Mouse (Mus musculus) embryonic facial prominence, embryonic 13.5 days (tissue): ENCODE measurements around the gene Tcf25. TPM values are rescaled to one million over a fixed set of nuclear protein-coding genes. Genes with fewer than 3 reads are reported as not detected.
"Not testable (repeated sequence)": the region's sequence is repeated elsewhere in the genome, so short reads cannot be mapped to it uniquely, and the experiment has no call there.

Experiments used
- ATAC-seq: fragments of 200-750 bp; cut with Nextera tagmentation; 2 replicates; pipeline ENCODE4 v1.8.0; 2017; ENCODE audit warnings: low read depth; ENCODE audit not compliant: insufficient number of reproducible peaks, insufficient read depth, low FRiP score, low TSS enrichment
- H3K27ac ChIP-seq: fragments of 300-500 bp; sonication (generic); 2 replicates; pipeline ENCODE4 v1.5.1; 2015; ENCODE audit warnings: moderate library complexity, mild to moderate bottlenecking, inconsistent platforms
- H3K27me3 ChIP-seq: fragments of 300-500 bp; sonication (generic); 2 replicates; pipeline ENCODE4 v1.6.1; 2015; ENCODE audit warnings: mild to moderate bottlenecking, inconsistent platforms
- H3K36me3 ChIP-seq: fragments of 300-500 bp; sonication (generic); 2 replicates; pipeline ENCODE4 v1.6.1; 2015; ENCODE audit warnings: mild to moderate bottlenecking, inconsistent platforms
- H3K4me1 ChIP-seq: fragments of 300-500 bp; sonication (generic); 2 replicates; pipeline ENCODE4 v1.6.1; 2015; ENCODE audit warnings: inconsistent platforms
- H3K4me2 ChIP-seq: fragments of 300-500 bp; sonication (generic); 2 replicates; pipeline ENCODE4 v1.6.1; 2015; ENCODE audit warnings: moderate library complexity, mild to moderate bottlenecking, inconsistent platforms
- H3K4me3 ChIP-seq: fragments of 300-500 bp; sonication (generic); 2 replicates; pipeline ENCODE4 v1.5.1; 2015; ENCODE audit warnings: mild to moderate bottlenecking, inconsistent platforms
- H3K9ac ChIP-seq: fragments of 300-500 bp; sonication (generic); 2 replicates; pipeline ENCODE4 v1.6.1; 2015; ENCODE audit warnings: mild to moderate bottlenecking, inconsistent platforms
- H3K9me3 ChIP-seq: fragments of 300-500 bp; sonication (generic); 2 replicates; pipeline ENCODE4 v1.6.1; 2016; ENCODE audit warnings: inconsistent platforms
- WGBS: fragments of 180-500 bp; shearing (Covaris S2); methylation state at CpG from one replicate; pipeline ENCODE4 v1.1.7; 2015; ENCODE audit warnings: mixed read lengths; 5-methylcytosine and 5-hydroxymethylcytosine counted together
- polyA plus RNA-seq: library from polyadenylated mRNA; unstranded; fragments of >200 nt; fragmentation: Nextera tagmentation; extraction: Ambion mirVana; gene quantifications from 2 replicates; pipeline ENCODE4 v1.2.1, GENCODE M21; 2015

Gene Tcf25
- polyA plus RNA-seq, 1 experiment from 2014 or later, result 162 TPM

DNA sequence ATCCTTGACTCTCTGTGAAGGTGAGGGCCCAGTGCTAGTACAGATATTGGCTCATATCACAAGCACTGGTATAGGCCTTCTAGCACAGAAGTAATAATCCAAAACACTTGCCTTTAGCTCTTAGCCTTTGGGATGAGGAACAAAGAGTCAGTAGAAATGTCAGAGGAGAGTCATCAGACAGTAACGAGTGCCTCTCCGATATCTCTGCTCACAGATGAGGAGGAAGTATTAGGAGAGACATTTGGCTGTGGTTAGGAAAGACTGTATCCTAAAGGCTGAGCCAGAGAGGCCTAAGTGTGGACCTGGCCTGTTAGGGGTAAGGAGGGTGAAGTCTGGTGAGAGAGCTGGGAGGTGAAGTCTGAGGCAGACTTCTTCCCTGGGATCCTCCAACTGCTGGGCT is 68.2 kb downstream of the Tcf25 start:
- WGBS, result 92% methylated on average over 2 of the region's 2 CpGs
- no peak for ATAC-seq
- H3K9me3 ChIP-seq, result no peaks in the 10 kb centered on the region
- no peak overlapping the region for H3K4me2 ChIP-seq
- no peak overlapping the region for H3K4me3 ChIP-seq
- peaks cover 4% of the 10 kb centered on the region; the same call in 1 of the 2 replicates for H3K36me3 ChIP-seq
- H3K27ac ChIP-seq, result no peak overlapping the region
- H3K9ac ChIP-seq, result no peak overlapping the region
- H3K4me1 ChIP-seq, result peaks cover 9% of the 10 kb centered on the region
- no peaks in the 10 kb centered on the region for H3K27me3 ChIP-seq

DNA sequence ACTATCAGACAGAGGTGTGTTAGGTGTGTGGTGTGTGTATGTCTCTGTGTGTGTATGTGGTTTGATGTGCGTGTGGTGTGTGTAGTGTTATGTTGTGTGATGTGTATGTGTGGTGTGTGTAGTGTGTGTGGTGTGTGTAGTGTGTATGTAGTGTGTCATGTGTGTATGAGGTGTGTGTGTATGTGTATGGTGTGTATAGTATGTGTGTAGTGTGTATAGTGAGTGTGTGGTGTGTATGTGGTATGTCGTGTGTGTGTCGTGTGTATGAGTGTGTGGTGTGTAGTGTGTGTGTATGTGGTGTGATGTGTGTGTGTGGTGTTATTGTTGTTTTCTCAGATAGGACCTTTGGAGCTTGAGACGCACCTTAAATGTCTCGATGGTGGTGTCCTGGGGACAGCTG is 68.8 kb downstream of the Tcf25 start:
- Histone ChIP-seq H3K27me3 (no peaks in the 10 kb centered on the region), H3K36me3 (peaks cover 4% of the 10 kb centered on the region; the same call in 1 of the 2 replicates), H3K27ac (no peak overlapping the region), H3K4me1 (peaks cover 9% of the 10 kb centered on the region), H3K4me2 (peak overlapping the region; percentile 76), H3K9ac (no peak overlapping the region), H3K9me3 (no peaks in the 10 kb centered on the region), H3K4me3 (peak overlapping the region; percentile 70)
- no peak for ATAC-seq
- 80% methylated on average over 5 of the region's 5 CpGs for WGBS

DNA sequence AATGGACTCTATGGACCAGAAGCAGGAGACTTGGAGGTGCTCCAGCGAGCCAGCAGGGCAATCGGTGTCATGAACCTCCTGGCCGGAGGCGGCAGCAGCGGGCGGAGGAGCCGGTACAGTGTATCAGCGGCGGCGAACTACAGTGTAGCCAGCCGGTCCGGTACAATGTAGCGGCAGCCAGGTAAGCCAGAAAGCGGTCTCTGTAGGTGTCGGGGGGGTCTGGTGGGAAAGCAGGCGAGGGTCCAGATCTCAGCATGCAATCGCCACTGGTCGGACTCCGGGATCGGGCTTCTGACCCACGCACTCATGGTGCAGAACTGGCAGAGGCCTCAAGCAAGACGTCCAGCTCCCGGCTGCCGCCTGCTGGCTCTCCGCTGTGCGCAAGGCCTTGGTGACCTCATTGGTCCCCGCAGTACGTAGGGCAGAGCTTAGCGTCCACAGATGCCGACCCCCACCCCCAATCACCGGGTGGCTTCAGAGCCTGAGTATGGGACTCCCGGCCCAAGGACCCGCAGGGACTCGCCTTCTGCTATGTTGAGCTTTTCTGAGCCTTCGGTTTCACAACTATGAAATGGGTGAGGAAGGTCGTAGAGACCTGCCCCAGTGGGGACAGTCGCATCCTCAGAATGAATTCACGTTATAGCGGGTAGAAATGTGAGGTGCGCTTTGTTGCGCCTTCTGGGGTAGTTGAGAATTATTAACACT is 69.5 kb downstream of the Tcf25 start:
- H3K9me3 ChIP-seq, result no peaks in the 10 kb centered on the region
- peak overlapping the region; percentile 76 for H3K4me2 ChIP-seq
- ATAC-seq, result peak; percentile 89
- H3K27ac ChIP-seq, result peak overlapping the region; percentile 72
- H3K4me1 ChIP-seq, result peaks cover 9% of the 10 kb centered on the region
- peak overlapping the region; percentile 87 for H3K9ac ChIP-seq
- peak overlapping the region; percentile 70 for H3K4me3 ChIP-seq
- H3K27me3 ChIP-seq, result no peaks in the 10 kb centered on the region
- peaks cover 11% of the 10 kb centered on the region; the same call in 1 of the 2 replicates for H3K36me3 ChIP-seq
- 1% methylated on average over 41 of the region's 41 CpGs for WGBS

DNA sequence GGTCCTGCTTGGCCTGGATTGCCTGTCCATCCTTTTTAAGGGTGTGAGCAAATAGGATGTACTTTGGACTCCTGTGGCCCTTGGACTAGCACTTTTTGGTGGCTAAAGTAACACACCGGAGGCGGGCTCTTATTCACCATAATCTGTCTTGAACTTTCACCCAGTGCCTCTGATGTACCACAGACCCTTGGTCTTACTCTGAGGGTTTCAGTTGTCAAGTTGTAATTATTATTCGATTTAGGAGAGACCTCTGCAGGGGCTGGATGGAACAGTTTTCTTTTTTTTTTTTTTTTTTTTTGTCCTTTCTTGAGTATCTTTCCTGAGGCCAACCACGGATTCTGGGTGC is 70.0 kb downstream of the Tcf25 start:
- Histone ChIP-seq H3K9ac (peak overlapping the region; percentile 87), H3K36me3 (peaks cover 14% of the 10 kb centered on the region; the same call in 1 of the 2 replicates), H3K4me3 (peak overlapping the region; percentile 70), H3K9me3 (no peaks in the 10 kb centered on the region), H3K27ac (peak overlapping the region; percentile 72), H3K4me2 (peak overlapping the region; percentile 76), H3K27me3 (no peaks in the 10 kb centered on the region), H3K4me1 (peaks cover 9% of the 10 kb centered on the region)
- no peak for ATAC-seq
- 14% methylated on average over 4 of the region's 4 CpGs for WGBS

- H3K4me2 ChIP-seq, result peak overlapping the region; percentile 76
Observed at GRCm38 (mm10) chr8:123444131-123444530, 70.6 kb downstream of the Tcf25 start.

DNA sequence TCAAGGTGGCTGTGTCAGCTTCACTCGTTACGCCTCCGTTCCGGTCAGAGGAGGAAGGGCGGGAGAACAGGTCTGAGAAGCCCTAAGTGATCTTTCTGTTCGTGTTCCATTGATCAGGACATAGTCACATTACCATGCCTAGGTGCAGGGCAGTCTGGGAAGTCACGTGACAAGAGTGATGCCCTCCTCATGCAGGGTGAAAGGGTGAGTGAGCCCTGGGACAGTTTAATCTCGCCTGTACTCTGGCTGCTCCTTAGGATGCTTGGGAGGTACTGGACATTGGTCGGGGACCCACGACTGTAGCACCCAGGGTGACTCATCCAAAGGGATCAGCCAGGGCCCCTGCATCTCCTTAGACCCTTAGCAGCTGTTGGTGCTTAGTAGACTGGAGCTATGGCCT is 72.4 kb downstream of the Tcf25 start:
- H3K36me3 ChIP-seq, result peaks cover 34% of the 10 kb centered on the region
- no peaks in the 10 kb centered on the region for H3K9me3 ChIP-seq
- no peak overlapping the region for H3K4me2 ChIP-seq
- no peaks in the 10 kb centered on the region for H3K27me3 ChIP-seq
- no peak overlapping the region for H3K27ac ChIP-seq
- H3K4me1 ChIP-seq, result peaks cover 9% of the 10 kb centered on the region
- H3K4me3 ChIP-seq, result no peak overlapping the region
- WGBS, result 84% methylated on average over 10 of the region's 10 CpGs
- no peak overlapping the region for H3K9ac ChIP-seq
- ATAC-seq, result no peak

More at GRCm38 (mm10) chr8:123444131-123444530, 70.6 kb downstream of the Tcf25 start:
- ATAC-seq, result no peak
- WGBS, result 81% methylated on average over 6 of the region's 6 CpGs
- H3K9ac ChIP-seq, result peak overlapping the region; percentile 87; the same call in 1 of the 2 replicates
- H3K9me3 ChIP-seq, result no peaks in the 10 kb centered on the region
- H3K27me3 ChIP-seq, result no peaks in the 10 kb centered on the region
- H3K27ac ChIP-seq, result 0 out of 2 replicates have a peak overlapping the region, but pooled peaks have one; percentile 22
- peaks cover 9% of the 10 kb centered on the region for H3K4me1 ChIP-seq
- H3K4me3 ChIP-seq, result peak overlapping the region; percentile 70
- H3K36me3 ChIP-seq, result peaks cover 20% of the 10 kb centered on the region

DNA sequence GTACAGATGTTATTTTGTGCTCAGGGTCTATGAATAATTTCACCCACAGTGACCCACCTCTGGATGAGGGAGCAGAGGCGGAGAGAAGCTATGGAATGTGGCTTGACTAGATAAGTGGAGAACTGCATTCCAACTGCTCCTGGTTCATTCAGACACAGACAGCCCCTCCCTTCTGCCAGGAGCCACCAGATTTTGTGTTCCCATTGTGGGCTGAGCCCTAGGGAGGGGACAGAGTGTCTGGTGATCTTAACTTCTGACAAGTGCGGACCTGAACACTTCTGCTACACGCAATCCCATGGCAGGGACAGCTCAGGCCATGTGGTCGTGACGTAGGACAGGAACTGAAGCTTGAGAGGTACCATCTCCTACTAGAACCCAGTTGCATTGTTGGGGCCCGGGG is 73.2 kb downstream of the Tcf25 start:
- H3K36me3 ChIP-seq, result peaks cover 41% of the 10 kb centered on the region
- peaks cover 9% of the 10 kb centered on the region for H3K4me1 ChIP-seq
- WGBS, result 81% methylated on average over 6 of the region's 6 CpGs
- no peak overlapping the region for H3K4me2 ChIP-seq
- H3K9ac ChIP-seq, result no peak overlapping the region
- H3K4me3 ChIP-seq, result no peak overlapping the region
- H3K27me3 ChIP-seq, result no peaks in the 10 kb centered on the region
- no peak overlapping the region for H3K27ac ChIP-seq
- no peaks in the 10 kb centered on the region for H3K9me3 ChIP-seq
- ATAC-seq, result no peak

DNA sequence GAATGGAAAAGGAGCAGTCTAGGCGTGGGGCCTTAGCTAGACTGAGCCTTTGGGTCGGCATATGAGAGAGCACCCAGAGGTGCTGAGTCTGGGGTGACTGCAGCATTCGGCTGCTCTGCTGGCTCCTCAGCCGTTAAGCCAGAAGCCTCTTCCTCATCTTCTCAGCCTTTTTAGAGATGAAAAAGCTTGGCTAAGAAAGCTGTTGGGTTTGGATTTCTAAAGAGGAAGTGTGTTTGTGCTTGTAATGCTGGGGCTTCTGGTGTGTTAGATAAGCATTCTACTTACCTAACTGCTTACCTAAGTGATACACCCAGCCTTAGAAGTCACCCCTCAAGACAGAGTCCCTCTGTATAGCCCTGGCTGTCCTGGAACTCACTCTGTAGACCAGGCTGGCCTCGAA is 77.2 kb downstream of the Tcf25 start:
- Histone ChIP-seq H3K4me2 (no peak overlapping the region), H3K4me1 (no peaks in the 10 kb centered on the region), H3K9ac (no peak overlapping the region), H3K27me3 (no peaks in the 10 kb centered on the region), H3K27ac (no peak overlapping the region), H3K4me3 (no peak overlapping the region), H3K9me3 (no peaks in the 10 kb centered on the region), H3K36me3 (peaks cover 79% of the 10 kb centered on the region)
- no peak for ATAC-seq
- 95% methylated on average over 5 of the region's 5 CpGs for WGBS

DNA sequence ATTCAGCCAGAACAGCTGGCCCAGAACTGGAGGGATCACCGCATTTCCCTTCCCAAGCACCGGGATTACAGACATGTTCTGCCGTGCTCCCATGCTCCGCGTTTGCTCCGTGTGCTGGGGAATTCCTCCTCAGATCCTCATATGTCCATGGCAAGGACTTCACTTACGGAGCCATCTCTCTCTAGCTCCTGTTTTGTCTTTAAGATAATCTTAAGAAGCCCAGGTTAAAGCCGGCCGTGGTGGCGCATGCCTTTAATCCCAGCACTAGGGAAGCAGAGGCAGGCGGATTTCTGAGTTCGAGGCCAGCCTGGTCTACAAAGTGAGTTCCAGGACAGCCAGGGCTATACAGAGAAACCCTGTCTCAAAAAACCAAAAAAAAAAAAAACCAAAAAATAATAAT is 78.2 kb downstream of the Tcf25 start:
- peaks cover 85% of the 10 kb centered on the region for H3K36me3 ChIP-seq
- not testable (repeated sequence) for H3K27ac ChIP-seq, H3K4me3 ChIP-seq, H3K4me2 ChIP-seq, ATAC-seq, H3K9me3 ChIP-seq, H3K4me1 ChIP-seq, H3K27me3 ChIP-seq, H3K9ac ChIP-seq
- WGBS, result 94% methylated on average over 12 of the region's 12 CpGs

DNA sequence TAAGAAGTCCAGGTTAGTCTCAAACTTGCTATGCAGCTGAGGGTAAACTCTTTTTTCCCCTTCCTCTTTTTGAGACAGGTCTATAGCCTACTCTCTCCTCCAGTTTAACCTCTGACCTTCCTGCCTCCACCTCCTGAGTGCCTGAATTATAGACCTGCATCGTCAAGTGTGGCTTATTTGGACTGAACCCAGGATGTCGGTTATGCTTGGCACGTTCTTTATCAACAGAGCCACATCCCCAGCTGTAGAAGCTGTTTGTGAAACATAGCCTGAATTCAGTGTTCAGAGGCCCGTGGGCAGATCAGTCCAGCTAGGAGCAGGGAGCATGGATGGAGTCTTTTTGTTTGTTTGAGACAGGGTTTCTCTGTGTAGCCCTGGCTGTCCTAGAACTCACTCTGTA is 78.6 kb downstream of the Tcf25 start:
- H3K27me3 ChIP-seq, result no peaks in the 10 kb centered on the region
- ATAC-seq, result no peak
- WGBS, result 87% methylated on average over 4 of the region's 4 CpGs
- H3K27ac ChIP-seq, result no peak overlapping the region
- H3K9me3 ChIP-seq, result no peaks in the 10 kb centered on the region
- no peaks in the 10 kb centered on the region for H3K4me1 ChIP-seq
- H3K36me3 ChIP-seq, result peaks cover 89% of the 10 kb centered on the region
- H3K9ac ChIP-seq, result no peak overlapping the region
- no peak overlapping the region for H3K4me2 ChIP-seq
- H3K4me3 ChIP-seq, result no peak overlapping the region

DNA sequence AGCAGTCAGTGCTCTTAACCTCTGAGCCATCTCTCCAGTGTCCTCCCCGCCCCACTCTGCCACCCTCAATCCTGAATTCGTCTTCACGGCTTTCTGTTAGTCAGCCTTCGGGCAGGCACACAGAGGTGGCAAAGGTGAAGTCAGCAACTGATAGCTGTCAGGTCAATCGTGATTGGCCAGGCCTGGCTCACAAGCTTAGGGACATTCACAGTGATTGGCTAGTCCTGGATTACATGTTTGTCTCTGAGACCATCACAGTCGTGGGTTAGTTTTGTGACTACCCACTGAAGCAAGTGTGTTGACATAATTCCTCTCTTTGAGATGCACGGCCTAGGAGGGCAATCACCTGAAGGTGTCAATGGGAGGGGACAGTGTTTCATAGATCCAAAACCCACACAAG is 79.7 kb downstream of the Tcf25 start:
- Histone ChIP-seq H3K36me3 (peaks cover 91% of the 10 kb centered on the region), H3K9me3 (no peaks in the 10 kb centered on the region), H3K27me3 (no peaks in the 10 kb centered on the region), H3K4me2 (no peak overlapping the region), H3K9ac (no peak overlapping the region), H3K27ac (no peak overlapping the region), H3K4me3 (no peak overlapping the region), H3K4me1 (no peaks in the 10 kb centered on the region)
- WGBS, result 83% methylated on average over 7 of the region's 7 CpGs
- no peak for ATAC-seq
